Mouse (Mus musculus): ENCODE measurements around the gene Tie1.
"Not testable (repeated sequence)": the region's sequence is repeated elsewhere in the genome, so short reads cannot be mapped to it uniquely, and the experiment has no call there.

Tie1 gene

GRCm38 (mm10) chr4:118489717-118490132 is at the start of gene Tie1:
Tie1 (minus strand) TSS chr4:118490061.
- no peak for DNase-seq (ENCODE audit: low read depth)

- DNase-seq (ENCODE audit: low read depth) = no peak
These were observed 47.9 kb upstream of the Tie1 start for GRCm38 (mm10) chr4:118537801-118538200.

- DNase-seq (ENCODE audit: low read depth) = no peak
These were observed 45.7 kb upstream of the Tie1 start for GRCm38 (mm10) chr4:118535610-118536009.

- DNase-seq (ENCODE audit: low read depth) = no peak
These were observed 43.7 kb upstream of the Tie1 start for GRCm38 (mm10) chr4:118533605-118534004.

- no peak for DNase-seq (ENCODE audit: low read depth)
These were observed 43.3 kb upstream of the Tie1 start for GRCm38 (mm10) chr4:118533156-118533555.

GRCm38 (mm10) chr4:118532663-118533062 is 42.8 kb upstream of the Tie1 start:
- DNase-seq (ENCODE audit: low read depth) = no peak

- DNase-seq (ENCODE audit: low read depth) = no peak
These were observed 37.9 kb upstream of the Tie1 start for GRCm38 (mm10) chr4:118527720-118528119.

- no peak for DNase-seq (ENCODE audit: low read depth)
These were observed 37.4 kb upstream of the Tie1 start for GRCm38 (mm10) chr4:118527335-118527681.

GRCm38 (mm10) chr4:118526408-118527334 is 36.8 kb upstream of the Tie1 start, which contains the start of gene 2610528J11Rik:
2610528J11Rik (plus strand) TSS chr4:118526999.
- DNase-seq (ENCODE audit: low read depth) = no peak

GRCm38 (mm10) chr4:118525779-118526178 is 35.9 kb upstream of the Tie1 start:
- no peak for DNase-seq (ENCODE audit: low read depth)

- DNase-seq (ENCODE audit: low read depth) = no peak
These were observed 34.1 kb upstream of the Tie1 start for GRCm38 (mm10) chr4:118523976-118524375.

- DNase-seq (ENCODE audit: low read depth) = no peak
These were observed 32.4 kb upstream of the Tie1 start for GRCm38 (mm10) chr4:118522248-118522647.

- no peak for DNase-seq (ENCODE audit: low read depth)
These were observed 28.3 kb upstream of the Tie1 start for GRCm38 (mm10) chr4:118518208-118518607.

- DNase-seq (ENCODE audit: low read depth) = no peak
These were observed 27.8 kb upstream of the Tie1 start for GRCm38 (mm10) chr4:118517497-118518146.

- DNase-seq (ENCODE audit: low read depth) = no peak
These were observed 27.0 kb upstream of the Tie1 start for GRCm38 (mm10) chr4:118516699-118517496.

GRCm38 (mm10) chr4:118509050-118509449 is 19.2 kb upstream of the Tie1 start:
- DNase-seq (ENCODE audit: low read depth) = no peak

- DNase-seq (ENCODE audit: low read depth) = not testable (repeated sequence)
These were observed 17.3 kb upstream of the Tie1 start for GRCm38 (mm10) chr4:118507171-118507570.

- peak; percentile 91 for DNase-seq (ENCODE audit: low read depth)
These were observed 15.7 kb upstream of the Tie1 start for GRCm38 (mm10) chr4:118505551-118505950.

GRCm38 (mm10) chr4:118500792-118501191 is 10.9 kb upstream of the Tie1 start:
- DNase-seq (ENCODE audit: low read depth) = no peak

GRCm38 (mm10) chr4:118500171-118500724 is 10.4 kb upstream of the Tie1 start:
- no peak for DNase-seq (ENCODE audit: low read depth)

GRCm38 (mm10) chr4:118490461-118490860 is 600 bp upstream of the Tie1 start:
- DNase-seq (ENCODE audit: low read depth) = no peak

Data from NIH3T3 (cell line).